In genomic region chr17:9150654-9151053, GRCm38 (mm10) we compare ENCODE assay signal across 15 mouse cellular contexts.
DNase-seq lines count a peak whose midpoint lies in the region; ATAC-seq and TF ChIP-seq lines count a peak whose summit lies in the region.
"Had no signal": no experiment of that assay in that cellular context is flagged by ENCODE, and none has a peak within 500 bp of the region (broad histone marks: within the 10 kb centered on the region; RNA-seq: fewer than 3 reads in every experiment).

No protein-coding gene starts in this region.

- no peaks in the 10 kb centered on the region for H3K36me3 ChIP-seq in intestine, postnatal 0 days (ENCODE audit: control insufficient read depth, insufficient read depth)
- H3K36me3 ChIP-seq in intestine, embryonic 15.5 days, result no peaks in the 10 kb centered on the region
- no peaks in the 10 kb centered on the region for H3K36me3 ChIP-seq in lung, embryonic 14.5 days (ENCODE audit: insufficient read depth)
- H3K36me3 ChIP-seq: limb, embryonic 15.5 days had no signal

- H3K27ac ChIP-seq in cerebellum, adult 2 months (ENCODE audit: insufficient read depth, low read length), result no peak overlapping the region
- H3K27ac ChIP-seq in intestine, postnatal 0 days (ENCODE audit: low read depth, low read length), result no peak overlapping the region
- no peak overlapping the region for H3K27ac ChIP-seq in intestine, embryonic 15.5 days
- H3K27ac ChIP-seq in lung, embryonic 14.5 days (ENCODE audit: low read depth), result no peak overlapping the region
- H3K27ac ChIP-seq: limb, embryonic 15.5 days; macrophage had no signal

- H3K9me3 ChIP-seq in intestine, postnatal 0 days (ENCODE audit: control insufficient read depth), result no peaks in the 10 kb centered on the region
- H3K9me3 ChIP-seq in intestine, embryonic 15.5 days, result no peaks in the 10 kb centered on the region
- H3K9me3 ChIP-seq in lung, embryonic 14.5 days (ENCODE audit: low read depth, low read length), result no peaks in the 10 kb centered on the region
- H3K9me3 ChIP-seq: limb, embryonic 15.5 days had no signal

- no peaks in the 10 kb centered on the region for H3K4me1 ChIP-seq in cerebellum, adult 2 months (ENCODE audit: control insufficient read depth, insufficient read depth, low read length)
- H3K4me1 ChIP-seq in intestine, postnatal 0 days (replicated peaks; ENCODE audit: control insufficient read depth, insufficient read depth, low read length), result no peaks in the 10 kb centered on the region
- no peaks in the 10 kb centered on the region for H3K4me1 ChIP-seq in intestine, embryonic 15.5 days (replicated peaks)
- no peaks in the 10 kb centered on the region for H3K4me1 ChIP-seq in lung, embryonic 14.5 days (ENCODE audit: insufficient read depth)
- H3K4me1 ChIP-seq: limb, embryonic 15.5 days had no signal

- no peak overlapping the region for H3K4me3 ChIP-seq in cerebellum, adult 2 months (replicated peaks; ENCODE audit: insufficient read depth, low read depth, low read length)
- no peak overlapping the region for H3K4me3 ChIP-seq in intestine, postnatal 0 days (ENCODE audit: low read depth, low read length)
- H3K4me3 ChIP-seq in intestine, embryonic 15.5 days (replicated peaks), result no peak overlapping the region
- no peak overlapping the region for H3K4me3 ChIP-seq in lung, embryonic 14.5 days (ENCODE audit: low read depth, low read length)
- H3K4me3 ChIP-seq: limb, embryonic 15.5 days had no signal

- ATAC-seq in intestine, postnatal 0 days, result no peak
- ATAC-seq in intestine, embryonic 15.5 days, result no peak
- no peak for ATAC-seq in lung, embryonic 14.5 days (ENCODE audit: insufficient read depth)

- no peaks in the 10 kb centered on the region for H3K27me3 ChIP-seq in cerebellum, adult 2 months (ENCODE audit: control insufficient read depth, insufficient read depth, low read length)
- H3K27me3 ChIP-seq in intestine, postnatal 0 days (replicated peaks; ENCODE audit: control insufficient read depth, insufficient read depth, low read length), result no peaks in the 10 kb centered on the region
- H3K27me3 ChIP-seq in intestine, embryonic 15.5 days (replicated peaks), result no peaks in the 10 kb centered on the region
- no peaks in the 10 kb centered on the region for H3K27me3 ChIP-seq in lung, embryonic 14.5 days (ENCODE audit: insufficient read depth, low read length)
- H3K27me3 ChIP-seq: limb, embryonic 15.5 days had no signal

- no peak for TF ChIP-seq POLR2A in cerebellum, adult 2 months (IDR thresholded peaks at IDR 0.05; ENCODE audit: borderline replicate concordance, insufficient read depth, low read length)
- no peak for TF ChIP-seq POLR2A in brain, embryonic 14.5 days (IDR thresholded peaks at IDR 0.05; ENCODE audit: borderline replicate concordance, extremely low read depth, insufficient read depth, insufficient read length, poor library complexity, severe bottlenecking)

- peak; percentile 30 to 33 for DNase-seq in cerebellum, postnatal 10 days
- no peak for DNase-seq in cerebellum, adult 2 months
- peak; percentile 13 for DNase-seq in lung, embryonic 14.5 days
- DNase-seq in lung, adult 18-20 months, result no peak
- DNase-seq in brain, embryonic 14.5 days (ENCODE audit: low read depth), result no peak
- no peak for DNase-seq in left cerebral cortex, adult 9 months (ENCODE audit: low spot score in 2 of 2)
- DNase-seq: adrenal gland, adult 8-10 months; B cell, adult 2 months; heart, adult 18-20 months; heart, postnatal 4 days; right cerebral cortex, postnatal 14 days had no signal

- no peak overlapping the region for H3K4me2 ChIP-seq in intestine, postnatal 0 days (replicated peaks; ENCODE audit: low read depth)
- no peak overlapping the region for H3K4me2 ChIP-seq in intestine, embryonic 15.5 days (replicated peaks)
- H3K4me2 ChIP-seq in lung, embryonic 14.5 days, result no peak overlapping the region
- H3K4me2 ChIP-seq: limb, embryonic 15.5 days had no signal

- no peak for TF ChIP-seq CTCF in cerebellum, adult 2 months (IDR thresholded peaks at IDR 0.05; ENCODE audit: borderline replicate concordance, insufficient read depth, low read depth, low read length)
- peak; percentile 34 for TF ChIP-seq CTCF in intestine, postnatal 0 days (IDR thresholded peaks at IDR 0.05; ENCODE audit: low read depth)
- peak; percentile 33; the same call in 1 of the 2 replicates for TF ChIP-seq CTCF in lung, embryonic 14.5 days (IDR thresholded peaks at IDR 0.05; ENCODE audit: low read depth)
- peak; percentile 16; the same call in 1 of the 2 replicates for TF ChIP-seq CTCF in brain, embryonic 14.5 days (IDR thresholded peaks at IDR 0.05; ENCODE audit: borderline replicate concordance, extremely low read depth, insufficient read depth, insufficient read length)

- 93% methylated on average over 1 of the region's 1 CpGs for WGBS in cerebellum, adult 2 months
- WGBS in intestine, postnatal 0 days, result 93% methylated on average over 1 of the region's 1 CpGs
- 97% methylated on average over 1 of the region's 1 CpGs for WGBS in intestine, embryonic 15.5 days
- 83% methylated on average over 1 of the region's 1 CpGs for whole genome bisulfite sequencing in lung, embryonic 14.5 days

- no peak overlapping the region for H3K9ac ChIP-seq in intestine, postnatal 0 days (ENCODE audit: low read depth, low read length)
- no peak overlapping the region for H3K9ac ChIP-seq in intestine, embryonic 15.5 days
- no peak overlapping the region for H3K9ac ChIP-seq in lung, embryonic 14.5 days
- H3K9ac ChIP-seq: limb, embryonic 15.5 days had no signal

Comparison
In these comparisons a context has a peak if more than half of its experiments do, and no peak if none do; other contexts are left out.
1. DNase-seq: peak in cerebellum, postnatal 10 days (2 of 2) and lung, embryonic 14.5 days (single experiment); none in cerebellum, adult 2 months (0 of 2), lung, adult 18-20 months (0 of 2), brain, embryonic 14.5 days (single experiment) and left cerebral cortex, adult 9 months (0 of 2).